Mouse (Mus musculus) thymus, adult 2 months (tissue): ENCODE results near the gene Cxcl14. TPM values are rescaled to one million over a fixed set of nuclear protein-coding genes. Genes with fewer than 3 reads are reported as not detected.

ENCODE experiments used
- DNase-seq: peaks from one replicate; pipeline ENCODE4 v3.0.0; 2021
- H3K27ac ChIP-seq: fragments of 200-500 bp; 2 replicates; pipeline ENCODE4 v1.5.1; 2012; ENCODE audit warnings: low read length, control low read depth; ENCODE audit not compliant: control insufficient read depth, insufficient read depth
- H3K27me3 ChIP-seq: fragments of 200-500 bp; 2 replicates; pipeline ENCODE4 v1.6.1; 2012; ENCODE audit warnings: mild to moderate bottlenecking, low read length, moderate library complexity, mixed read lengths; ENCODE audit not compliant: control insufficient read depth, insufficient read depth
- H3K36me3 ChIP-seq: fragments of 200-500 bp; 2 replicates; pipeline ENCODE4 v1.6.1; 2012; ENCODE audit warnings: mild to moderate bottlenecking, low read length, moderate library complexity; ENCODE audit not compliant: control insufficient read depth, insufficient read depth
- H3K4me1 ChIP-seq: fragments of 200-500 bp; replicated peaks from 2 replicates; pipeline ENCODE4 v1.6.1; 2012; ENCODE audit warnings: low read length; ENCODE audit not compliant: control insufficient read depth, insufficient read depth
- H3K4me3 ChIP-seq: fragments of 200-500 bp; 2 replicates; pipeline ENCODE4 v1.5.1; 2012; ENCODE audit warnings: mild to moderate bottlenecking, low read length, control low read depth, moderate library complexity; ENCODE audit not compliant: control insufficient read depth, insufficient read depth
- CTCF ChIP-seq: fragments of 200-500 bp; IDR thresholded peaks from 2 replicates; pipeline ENCODE4 v1.5.1; 2012; ENCODE audit warnings: mild to moderate bottlenecking, control low read depth, low read length, moderate library complexity, borderline replicate concordance; ENCODE audit not compliant: control insufficient read depth, poor library complexity, insufficient read depth; ENCODE audit errors: extremely low read depth
- POLR2A ChIP-seq: fragments of 200-500 bp; IDR thresholded peaks from 2 replicates; pipeline ENCODE4 v1.6.1; 2012; ENCODE audit warnings: mild to moderate bottlenecking, low read length, control low read depth, moderate library complexity; ENCODE audit not compliant: control insufficient read depth, poor library complexity, insufficient read depth; ENCODE audit errors: extremely low read depth
- WGBS: fragments of 180-500 bp; shearing (Covaris S2); methylation state at CpG from one replicate; pipeline ENCODE4 v1.1.7; 2018; 5-methylcytosine and 5-hydroxymethylcytosine counted together
- polyA plus RNA-seq: library from polyadenylated mRNA; depleted of rRNA; stranded (reverse); fragments of >200 nt; gene quantifications from 2 replicates; pipeline ENCODE4 v1.2.3, GENCODE M21; 2012; rRNA removed

The Cxcl14 gene
- 4.7 and 4.9 TPM in 2 replicates for polyA plus RNA-seq

DNA sequence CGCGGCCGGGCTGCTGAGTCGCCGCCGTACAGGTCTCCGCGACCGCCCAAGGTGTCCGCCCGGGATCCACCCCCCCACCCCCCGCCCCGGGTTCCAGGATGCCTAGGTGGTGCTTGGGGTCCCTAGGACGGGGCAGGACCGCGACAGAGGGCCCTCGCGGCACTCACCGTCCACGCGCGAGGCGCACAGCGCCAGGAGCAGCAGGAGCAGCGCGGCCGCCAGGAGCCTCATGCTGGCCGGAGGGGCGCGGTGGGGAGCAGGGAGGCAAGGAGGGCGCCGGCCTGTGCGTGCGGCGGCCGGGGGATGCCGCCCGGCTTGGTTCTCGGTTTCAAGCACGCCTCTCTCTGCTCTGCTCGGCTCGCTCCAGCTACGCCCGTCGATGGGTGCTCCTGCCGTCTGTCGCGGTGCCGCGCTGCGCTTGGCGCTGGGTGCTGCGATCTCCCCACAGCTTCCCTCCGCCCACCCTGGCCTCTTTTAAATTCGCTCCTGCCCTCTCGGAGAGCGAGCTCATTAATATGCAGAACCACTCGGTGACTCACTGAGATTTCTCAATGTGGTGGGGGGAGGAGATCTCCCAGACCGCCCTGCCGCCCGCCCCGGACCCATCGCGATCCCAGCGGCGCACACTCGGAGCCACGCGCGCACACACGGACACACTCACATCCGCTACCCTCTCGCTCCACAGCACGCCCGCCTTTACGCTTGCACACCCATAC is at the start of gene Cxcl14:
TSS of gene Cxcl14 (minus strand) at position 609 of the 716 bp plus-strand sequence.
- no peak for DNase-seq
- no peaks in the 10 kb centered on the region for H3K36me3 ChIP-seq
- H3K4me3 ChIP-seq = no peak within 1 kb of the TSS
- 5% methylated on average over 73 of the region's 76 CpGs for WGBS
- no peaks in the 10 kb centered on the region for H3K4me1 ChIP-seq
- TF ChIP-seq CTCF = no peak
- no peak for TF ChIP-seq POLR2A
- H3K27ac ChIP-seq = no peak within 1 kb of the TSS
- H3K27me3 ChIP-seq = peaks cover 16% of the 10 kb centered on the region; the same call in 1 of the 2 replicates

DNA sequence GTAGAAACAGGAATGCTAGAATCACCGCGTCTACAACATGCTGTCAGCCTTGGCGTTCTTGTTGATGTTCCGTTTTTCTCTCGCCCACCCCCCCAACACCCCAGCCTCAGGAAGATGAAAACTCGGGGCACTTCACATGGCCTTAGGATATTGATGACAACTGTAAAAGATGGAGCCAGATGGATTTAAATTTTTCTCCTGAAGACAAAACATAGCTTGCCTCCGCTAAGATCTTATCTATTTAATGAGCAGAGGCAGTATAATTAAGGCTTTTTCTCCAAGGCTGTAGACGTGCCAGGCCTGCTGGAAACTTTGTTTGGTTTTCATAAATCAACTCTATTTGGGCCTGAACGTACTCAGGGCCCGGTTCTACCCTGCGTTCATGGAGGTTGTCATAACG is 48.0 kb upstream of the Cxcl14 start:
- no peaks in the 10 kb centered on the region for H3K36me3 ChIP-seq
- WGBS = 92% methylated on average over 12 of the region's 12 CpGs
- H3K27me3 ChIP-seq = no peaks in the 10 kb centered on the region
- no peak for DNase-seq
- no peaks in the 10 kb centered on the region for H3K4me1 ChIP-seq
- H3K4me3 ChIP-seq = no peak overlapping the region
- TF ChIP-seq CTCF (no peak), POLR2A (no peak)
- no peak overlapping the region for H3K27ac ChIP-seq

DNA sequence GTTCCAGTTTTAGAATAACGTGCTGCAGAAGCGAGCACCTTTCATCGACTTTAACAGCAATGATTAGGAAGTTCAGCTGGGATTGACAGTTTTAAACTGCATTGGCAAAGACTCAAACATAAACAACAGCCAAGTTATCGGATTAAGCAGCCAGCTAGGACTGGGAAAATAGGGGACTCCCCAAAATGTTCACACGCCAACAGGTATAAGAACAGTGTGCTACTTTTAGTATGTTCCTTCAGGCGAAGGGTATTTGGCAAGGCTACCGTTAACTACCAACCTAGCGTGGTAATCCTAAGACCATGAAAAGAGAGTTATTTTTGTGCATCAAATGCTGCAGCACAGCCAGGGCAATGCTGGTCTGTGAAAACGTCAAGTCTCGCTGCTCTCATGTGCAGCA is 46.1 kb upstream of the Cxcl14 start:
- no peak for DNase-seq
- 89% methylated on average over 10 of the region's 10 CpGs for WGBS

DNA sequence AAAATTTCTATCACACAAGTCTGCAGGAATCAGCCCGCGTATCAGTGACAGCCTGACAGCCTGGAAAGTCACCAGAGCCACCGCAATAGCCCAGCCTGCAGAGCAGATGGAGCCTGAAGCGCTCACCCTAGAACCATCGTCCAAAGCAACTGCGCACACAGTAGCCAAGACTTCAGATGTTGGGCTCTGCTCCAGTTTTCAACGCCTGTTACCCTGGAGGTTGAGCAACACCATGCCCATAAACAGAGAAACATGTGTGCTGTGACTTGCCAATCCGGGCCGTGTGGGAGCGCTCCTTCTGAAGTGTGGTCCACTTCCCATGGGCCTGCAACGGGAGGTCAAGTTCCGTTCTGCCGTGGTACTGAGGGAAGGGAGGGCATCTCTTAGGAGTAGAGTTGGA is 44.2 kb upstream of the Cxcl14 start:
- Histone ChIP-seq H3K27ac (no peak overlapping the region), H3K27me3 (no peaks in the 10 kb centered on the region), H3K4me1 (no peaks in the 10 kb centered on the region), H3K4me3 (no peak overlapping the region), H3K36me3 (no peaks in the 10 kb centered on the region)
- no peak for DNase-seq
- WGBS = 94% methylated on average over 13 of the region's 13 CpGs
- no peak for TF ChIP-seq POLR2A
- TF ChIP-seq CTCF = no peak

More for the DNA sequence above, 46.1 kb upstream of the Cxcl14 start:
- H3K27me3 ChIP-seq = no peaks in the 10 kb centered on the region
- no peak overlapping the region for H3K27ac ChIP-seq
- no peaks in the 10 kb centered on the region for H3K36me3 ChIP-seq
- H3K4me1 ChIP-seq = no peaks in the 10 kb centered on the region
- no peak for TF ChIP-seq POLR2A
- TF ChIP-seq CTCF = no peak
- no peak overlapping the region for H3K4me3 ChIP-seq

DNA sequence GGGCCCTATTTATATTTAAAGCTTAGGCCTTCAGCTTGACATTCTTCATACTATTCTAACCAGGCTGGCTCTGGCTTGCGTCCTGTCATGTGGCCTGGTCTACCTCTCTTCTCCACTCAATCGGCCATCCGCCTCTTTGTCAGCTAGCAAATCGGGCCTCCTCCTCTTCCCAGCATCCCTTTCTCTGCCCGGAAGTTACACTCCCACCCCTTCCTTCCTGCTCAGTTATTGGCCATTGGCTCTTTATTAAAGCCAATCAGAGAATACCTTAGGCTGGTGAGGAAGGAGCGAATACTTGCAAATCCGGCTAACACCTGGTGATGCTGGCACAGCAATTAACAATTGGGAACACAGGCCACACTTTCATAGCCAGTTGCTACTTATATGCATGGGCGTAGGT is 43.5 kb upstream of the Cxcl14 start:
- Histone ChIP-seq H3K4me1 (no peaks in the 10 kb centered on the region), H3K4me3 (no peak overlapping the region), H3K27me3 (no peaks in the 10 kb centered on the region), H3K36me3 (no peaks in the 10 kb centered on the region), H3K27ac (no peak overlapping the region)
- no peak for DNase-seq
- WGBS = 89% methylated on average over 8 of the region's 8 CpGs
- TF ChIP-seq CTCF (no peak), POLR2A (no peak)

GRCm38 (mm10) chr13:56336982-56337381 is 40.6 kb upstream of the Cxcl14 start:
- Histone ChIP-seq H3K27me3 (no peaks in the 10 kb centered on the region), H3K4me1 (no peaks in the 10 kb centered on the region), H3K27ac (no peak overlapping the region), H3K36me3 (no peaks in the 10 kb centered on the region), H3K4me3 (no peak overlapping the region)
- no peak for TF ChIP-seq POLR2A
- TF ChIP-seq CTCF = no peak
- WGBS = 77% methylated on average over 8 of the region's 8 CpGs
- DNase-seq = no peak

DNA sequence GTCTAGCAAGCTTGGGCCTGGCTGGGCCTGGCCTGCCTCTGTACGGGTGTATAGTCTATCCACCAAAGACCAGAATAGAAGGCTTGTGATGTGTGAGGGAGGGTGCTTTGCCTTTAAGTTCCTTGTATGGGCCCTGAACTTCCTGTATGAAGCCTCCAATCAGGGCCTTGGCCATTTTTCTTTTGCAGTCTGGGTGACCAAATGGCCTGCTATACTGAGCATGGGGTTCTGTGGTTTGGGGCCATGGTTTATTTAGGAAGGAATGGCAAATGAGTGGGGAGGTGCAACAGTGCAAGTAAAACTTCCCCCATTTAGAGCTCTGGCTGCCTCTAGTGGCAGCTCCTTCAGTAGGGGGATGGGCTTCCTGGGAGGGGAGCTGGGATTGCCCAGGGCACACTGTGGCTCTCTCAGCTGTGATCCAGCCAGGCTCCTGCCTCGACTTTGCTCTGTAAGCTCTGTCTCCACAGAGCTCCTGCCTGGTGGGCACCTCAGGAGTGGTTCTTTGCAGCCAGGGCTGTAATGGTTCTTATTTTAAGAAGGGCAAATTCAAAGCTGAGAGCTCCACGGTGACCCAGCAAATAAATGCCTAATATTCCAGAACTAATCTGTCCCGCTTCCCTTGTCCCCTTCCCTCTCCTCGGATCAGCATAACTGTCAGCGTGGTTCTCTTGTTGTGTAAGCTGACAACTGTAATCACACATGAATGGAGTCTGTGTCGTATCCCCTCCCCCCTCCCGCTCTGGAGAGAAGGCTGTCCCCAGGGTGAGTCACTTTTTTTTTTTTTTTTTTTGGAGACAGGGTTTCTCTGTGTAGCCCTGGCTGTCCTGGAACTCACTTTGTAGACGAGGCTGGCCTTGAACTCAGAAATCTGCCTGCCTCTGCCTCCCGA is 38.7 kb upstream of the Cxcl14 start:
- Histone ChIP-seq H3K36me3 (no peaks in the 10 kb centered on the region), H3K4me1 (no peaks in the 10 kb centered on the region), H3K27me3 (no peaks in the 10 kb centered on the region), H3K4me3 (no peak overlapping the region), H3K27ac (no peak overlapping the region)
- WGBS = 76% methylated on average over 10 of the region's 10 CpGs
- DNase-seq = no peak
- TF ChIP-seq POLR2A (no peak), CTCF (no peak)
